Mouse (Mus musculus): ENCODE measurements around the gene Rasgef1b. TPM values are rescaled to one million over a fixed set of nuclear protein-coding genes. Genes with fewer than 3 reads are reported as not detected.

Gene Rasgef1b
- polyA plus RNA-seq (2015; fragmentation: Nextera tagmentation; extraction: Ambion mirVana) = 65.7 and 68.2 TPM in 2 replicates

DNA sequence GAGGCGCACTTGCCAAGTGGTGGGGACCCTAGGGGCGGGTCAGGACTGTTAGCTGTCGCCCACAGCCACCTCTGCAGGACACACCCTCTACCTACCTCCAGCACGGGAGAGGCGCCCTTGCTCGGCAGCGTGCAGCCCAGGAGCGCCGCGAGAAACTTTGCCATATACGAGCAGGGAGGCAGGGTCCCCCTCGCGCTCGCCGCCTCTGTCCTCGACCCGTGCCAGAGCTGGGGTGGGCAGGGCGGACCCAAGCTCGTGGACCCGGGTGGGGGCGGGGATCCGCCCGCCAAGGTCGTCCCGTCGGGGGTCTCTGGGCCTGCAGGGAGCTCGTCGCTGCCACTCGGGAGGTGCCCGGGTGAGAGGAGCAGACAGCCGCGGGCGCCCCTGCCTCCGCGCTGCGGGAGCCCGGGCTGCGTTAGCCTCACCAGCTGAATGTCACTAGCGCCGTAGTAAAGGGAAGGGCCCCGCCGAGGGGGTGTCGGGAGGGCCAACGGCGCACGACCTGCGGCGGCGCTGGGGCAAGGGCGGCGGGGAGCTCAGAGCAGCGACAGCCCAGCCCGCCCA lies at the start of gene Rasgef1b:
Gene Rasgef1b, minus strand, starts transcription at position 417 of the 564 bp plus-strand sequence.
- H3K4me3 ChIP-seq = peak within 1 kb of the TSS; percentile 89
- peak within 1 kb of the TSS; percentile 96 for H3K4me2 ChIP-seq
- H3K27ac ChIP-seq = peak within 1 kb of the TSS; percentile 92
- peaks cover 16% of the 10 kb centered on the region for H3K4me1 ChIP-seq
- no peaks in the 10 kb centered on the region for H3K9me3 ChIP-seq
- H3K9ac ChIP-seq = peak within 1 kb of the TSS; percentile 85
- ATAC-seq (replicated peaks) = peak; percentile 93
- H3K36me3 ChIP-seq (replicated peaks) = no peaks in the 10 kb centered on the region
- under 1% methylated on average over 47 of the region's 53 CpGs for WGBS
- H3K27me3 ChIP-seq (replicated peaks) = no peaks in the 10 kb centered on the region

DNA sequence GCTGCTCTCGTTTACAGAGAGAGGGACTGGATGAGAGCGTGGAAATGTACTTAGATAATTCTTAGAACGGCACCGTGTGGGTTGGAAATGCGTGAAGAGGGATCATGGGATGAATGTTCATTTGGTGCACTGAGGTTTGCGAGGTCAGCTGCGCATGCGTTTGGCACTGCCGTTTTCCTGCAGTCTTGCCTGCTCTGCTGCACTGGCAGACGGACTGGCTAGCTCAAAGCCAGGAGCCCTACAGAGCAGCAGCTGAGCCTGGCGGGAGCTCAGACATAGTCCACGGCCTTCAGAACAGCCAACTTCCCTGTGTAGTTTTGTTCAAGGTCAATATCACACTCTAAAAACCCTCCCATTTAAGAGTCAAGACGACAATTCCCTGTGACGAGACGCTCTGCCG lies 46.5 kb upstream of the Rasgef1b start:
- ATAC-seq (replicated peaks) = 0 out of 2 replicates have a peak, but pooled peaks have one; percentile 67
- H3K36me3 ChIP-seq (replicated peaks) = no peaks in the 10 kb centered on the region
- H3K4me1 ChIP-seq = 0 out of 2 replicates have a peak, but pooled peaks cover 3% of the 10 kb centered on the region
- H3K4me3 ChIP-seq = no peak overlapping the region
- H3K27ac ChIP-seq = 0 out of 2 replicates have a peak overlapping the region, but pooled peaks have one; percentile 20
- no peak overlapping the region for H3K4me2 ChIP-seq
- no peak overlapping the region for H3K9ac ChIP-seq
- H3K27me3 ChIP-seq (replicated peaks) = no peaks in the 10 kb centered on the region
- WGBS = 67% methylated on average over 16 of the region's 16 CpGs
- H3K9me3 ChIP-seq = no peaks in the 10 kb centered on the region

DNA sequence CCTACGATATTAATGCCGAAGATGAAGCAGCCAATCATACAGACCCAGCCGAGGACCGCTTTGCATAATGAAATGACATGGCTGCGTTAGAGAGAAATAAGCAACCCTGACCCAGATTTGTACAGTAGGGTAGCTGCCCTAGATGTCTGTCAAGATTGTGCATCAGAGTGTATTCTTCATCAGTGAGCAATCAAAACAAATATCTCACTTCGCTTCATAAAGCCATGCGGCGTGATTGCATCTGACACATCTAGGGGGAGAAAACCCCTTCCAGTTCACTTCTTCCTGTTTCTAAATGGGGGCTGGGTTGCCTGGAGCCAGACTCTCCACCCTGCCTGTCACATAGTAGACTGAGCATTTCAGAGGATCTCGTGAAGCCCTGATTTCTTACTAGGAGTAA lies 44.4 kb upstream of the Rasgef1b start:
- Histone ChIP-seq H3K4me1 (0 out of 2 replicates have a peak, but pooled peaks cover 3% of the 10 kb centered on the region), H3K4me3 (no peak overlapping the region), H3K9ac (no peak overlapping the region), H3K27me3 (replicated peaks) (no peaks in the 10 kb centered on the region), H3K4me2 (no peak overlapping the region), H3K9me3 (no peaks in the 10 kb centered on the region), H3K27ac (no peak overlapping the region), H3K36me3 (replicated peaks) (no peaks in the 10 kb centered on the region)
- 63% methylated on average over 9 of the region's 9 CpGs for WGBS
- ATAC-seq (replicated peaks) = peak; percentile 63

DNA sequence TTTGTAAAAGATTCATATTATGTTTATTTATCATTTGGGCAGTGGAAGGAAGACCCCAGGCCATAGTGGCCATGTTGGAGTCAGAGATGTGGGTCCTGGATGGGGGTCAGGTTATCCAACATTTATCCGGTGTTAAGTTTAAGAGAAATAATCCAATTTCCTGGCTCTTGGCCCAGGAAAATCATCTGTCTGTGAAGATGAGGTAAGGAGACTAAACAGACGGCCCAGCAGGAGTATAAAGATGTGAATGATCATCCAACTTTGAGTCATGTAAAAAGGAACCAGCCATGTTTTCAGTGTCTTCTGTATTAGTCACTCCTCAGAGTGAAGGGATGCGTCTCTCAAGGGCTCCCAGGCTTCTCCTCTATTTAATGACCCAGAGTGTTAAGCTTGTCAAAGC lies 35.4 kb upstream of the Rasgef1b start:
- Histone ChIP-seq H3K36me3 (replicated peaks) (no peaks in the 10 kb centered on the region), H3K4me2 (no peak overlapping the region), H3K4me3 (no peak overlapping the region), H3K27me3 (replicated peaks) (no peaks in the 10 kb centered on the region), H3K4me1 (0 out of 2 replicates have a peak, but pooled peaks cover under 1% of the 10 kb centered on the region), H3K27ac (no peak overlapping the region), H3K9ac (no peak overlapping the region), H3K9me3 (no peaks in the 10 kb centered on the region)
- ATAC-seq (replicated peaks) = no peak
- WGBS = 68% methylated on average over 3 of the region's 3 CpGs

DNA sequence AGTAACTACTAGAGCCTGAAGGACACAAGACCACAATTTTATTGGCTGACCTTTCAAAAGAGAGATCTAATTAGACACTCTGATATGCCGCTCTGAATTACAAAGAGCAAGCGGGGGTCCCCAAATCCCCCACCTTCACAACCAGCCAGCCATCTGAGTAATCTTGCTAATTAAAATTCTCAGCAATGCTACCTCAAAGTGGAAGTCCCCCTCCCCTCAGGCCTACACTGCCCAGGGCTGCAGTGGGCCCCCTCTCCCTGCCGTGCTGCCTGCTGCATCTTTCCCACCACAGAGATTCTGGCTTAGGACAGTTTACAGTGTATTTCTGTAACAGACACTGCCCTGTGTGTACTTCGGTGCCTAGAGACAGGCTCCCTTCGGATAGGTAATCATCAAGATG lies 30.0 kb upstream of the Rasgef1b start:
- 30% methylated on average over 5 of the region's 5 CpGs for WGBS
- H3K9ac ChIP-seq = no peak overlapping the region
- ATAC-seq (replicated peaks) = peak; percentile 76; the same call in 1 of the 2 replicates

DNA sequence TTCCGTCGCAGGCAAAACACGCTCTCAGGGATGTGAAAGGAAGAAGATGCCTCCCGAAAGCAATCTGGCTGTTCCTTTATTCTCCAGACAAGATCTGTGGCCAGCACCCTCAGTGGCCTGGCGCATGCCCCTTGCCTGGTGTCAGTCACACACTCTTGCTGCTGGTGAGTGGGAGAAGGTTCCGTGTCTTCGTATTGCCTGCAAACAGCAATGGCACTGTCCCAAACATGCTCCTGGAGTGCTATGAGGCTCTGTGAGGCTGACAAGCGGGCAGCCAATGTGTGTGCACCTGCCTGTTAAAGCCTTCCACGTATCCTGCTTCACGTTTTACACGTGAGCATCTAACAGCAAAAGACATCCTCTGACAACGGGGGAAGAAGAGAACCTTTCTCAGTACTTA lies 25.0 kb upstream of the Rasgef1b start:
- Histone ChIP-seq H3K27ac (0 out of 2 replicates have a peak overlapping the region, but pooled peaks have one; percentile 51), H3K4me2 (peak overlapping the region; percentile 24; the same call in 1 of the 2 replicates), H3K4me1 (peaks cover 11% of the 10 kb centered on the region), H3K9ac (no peak overlapping the region), H3K27me3 (replicated peaks) (no peaks in the 10 kb centered on the region), H3K9me3 (no peaks in the 10 kb centered on the region), H3K36me3 (replicated peaks) (no peaks in the 10 kb centered on the region), H3K4me3 (no peak overlapping the region)
- 76% methylated on average over 12 of the region's 12 CpGs for WGBS
- no peak for ATAC-seq (replicated peaks)

More for the DNA sequence above, 30.0 kb upstream of the Rasgef1b start:
- Histone ChIP-seq H3K27ac (peak overlapping the region; percentile 4; the same call in 1 of the 2 replicates), H3K36me3 (replicated peaks) (no peaks in the 10 kb centered on the region), H3K4me2 (no peak overlapping the region), H3K4me1 (peaks cover 8% of the 10 kb centered on the region), H3K9me3 (no peaks in the 10 kb centered on the region), H3K4me3 (no peak overlapping the region), H3K27me3 (replicated peaks) (no peaks in the 10 kb centered on the region)

DNA sequence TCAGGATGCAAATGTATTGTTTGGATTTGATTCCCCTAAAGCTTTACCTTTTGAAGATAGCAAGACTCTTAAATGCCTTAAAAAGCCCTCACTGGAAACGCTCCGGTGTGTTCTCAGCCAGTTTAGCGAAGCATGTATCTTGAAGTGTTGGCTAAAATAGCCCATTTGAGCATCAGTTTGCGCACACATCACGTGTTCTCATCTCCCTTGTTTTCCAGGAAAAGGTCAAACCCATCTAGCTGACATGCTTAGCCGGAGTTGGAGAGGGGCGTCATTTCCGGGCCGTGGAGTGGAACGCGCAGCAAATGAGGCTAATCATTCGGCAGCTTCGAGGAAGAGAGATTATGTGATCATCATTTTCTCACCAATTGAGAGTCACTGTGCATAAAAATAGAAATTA lies 24.5 kb upstream of the Rasgef1b start:
- Histone ChIP-seq H3K27ac (0 out of 2 replicates have a peak overlapping the region, but pooled peaks have one; percentile 51), H3K9me3 (no peaks in the 10 kb centered on the region), H3K4me1 (peaks cover 8% of the 10 kb centered on the region; the same call in 1 of the 2 replicates), H3K4me2 (peak overlapping the region; percentile 24), H3K27me3 (replicated peaks) (no peaks in the 10 kb centered on the region), H3K9ac (no peak overlapping the region), H3K36me3 (replicated peaks) (no peaks in the 10 kb centered on the region), H3K4me3 (no peak overlapping the region)
- WGBS = 52% methylated on average over 13 of the region's 13 CpGs
- ATAC-seq (replicated peaks) = 0 out of 2 replicates have a peak, but pooled peaks have one; percentile 45

DNA sequence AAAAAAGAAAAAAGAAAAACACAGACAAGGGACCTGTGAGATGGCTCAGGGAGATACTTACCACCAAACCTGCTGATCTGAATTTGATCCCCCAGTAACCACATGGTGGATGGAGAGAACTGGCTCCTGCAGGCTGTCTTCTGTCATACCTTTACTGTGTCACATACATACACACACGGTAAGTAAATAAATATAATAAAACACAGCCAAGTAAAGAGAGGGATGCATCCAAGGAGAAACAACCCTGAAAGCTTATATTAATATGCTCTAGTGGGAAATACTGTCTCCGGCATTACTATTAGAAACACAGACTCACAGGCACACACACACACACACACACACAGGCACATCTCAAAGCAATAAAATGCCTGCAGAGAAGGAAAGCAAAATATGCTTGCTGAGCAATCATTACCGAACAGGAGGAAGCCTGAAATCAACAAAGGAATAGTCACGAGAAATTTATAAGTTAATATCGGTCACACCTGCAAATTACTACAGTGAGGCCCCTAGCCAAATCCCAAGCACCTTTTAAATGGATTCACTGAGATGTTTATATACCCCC lies 23.9 kb upstream of the Rasgef1b start:
- Histone ChIP-seq H3K27me3 (replicated peaks) (no peaks in the 10 kb centered on the region), H3K27ac (0 out of 2 replicates have a peak overlapping the region, but pooled peaks have one; percentile 51), H3K4me1 (peaks cover 8% of the 10 kb centered on the region; the same call in 1 of the 2 replicates), H3K9me3 (no peaks in the 10 kb centered on the region), H3K4me3 (no peak overlapping the region), H3K4me2 (peak overlapping the region; percentile 24; the same call in 1 of the 2 replicates), H3K36me3 (replicated peaks) (no peaks in the 10 kb centered on the region), H3K9ac (no peak overlapping the region)
- no peak for ATAC-seq (replicated peaks)
- WGBS = 69% methylated on average over 5 of the region's 5 CpGs

DNA sequence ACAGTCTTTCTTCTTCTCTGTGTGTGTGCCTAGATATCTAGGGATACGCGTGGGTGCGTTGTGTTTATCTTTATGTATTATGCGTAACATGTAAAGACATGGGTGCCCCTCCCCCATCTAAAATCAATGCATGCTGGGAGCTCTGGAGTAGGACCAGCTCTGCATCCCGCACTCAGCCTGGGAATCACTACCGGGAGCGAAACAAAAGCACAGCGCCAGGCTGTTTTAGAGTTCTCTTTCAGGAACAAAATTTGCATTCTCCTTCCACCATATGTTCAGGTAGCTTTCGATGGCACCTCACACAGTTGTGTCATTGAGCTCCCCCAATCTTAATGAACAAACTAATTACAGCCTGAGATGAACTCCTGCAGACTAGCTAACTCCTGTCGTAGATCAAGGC lies 19.6 kb upstream of the Rasgef1b start:
- WGBS = 46% methylated on average over 10 of the region's 10 CpGs
- no peak overlapping the region for H3K27ac ChIP-seq
- H3K4me3 ChIP-seq = no peak overlapping the region
- no peak for ATAC-seq (replicated peaks)
- no peaks in the 10 kb centered on the region for H3K27me3 ChIP-seq (replicated peaks)
- H3K4me1 ChIP-seq = peaks cover 17% of the 10 kb centered on the region; the same call in 1 of the 2 replicates
- no peaks in the 10 kb centered on the region for H3K9me3 ChIP-seq
- no peak overlapping the region for H3K4me2 ChIP-seq
- H3K36me3 ChIP-seq (replicated peaks) = no peaks in the 10 kb centered on the region
- H3K9ac ChIP-seq = no peak overlapping the region

DNA sequence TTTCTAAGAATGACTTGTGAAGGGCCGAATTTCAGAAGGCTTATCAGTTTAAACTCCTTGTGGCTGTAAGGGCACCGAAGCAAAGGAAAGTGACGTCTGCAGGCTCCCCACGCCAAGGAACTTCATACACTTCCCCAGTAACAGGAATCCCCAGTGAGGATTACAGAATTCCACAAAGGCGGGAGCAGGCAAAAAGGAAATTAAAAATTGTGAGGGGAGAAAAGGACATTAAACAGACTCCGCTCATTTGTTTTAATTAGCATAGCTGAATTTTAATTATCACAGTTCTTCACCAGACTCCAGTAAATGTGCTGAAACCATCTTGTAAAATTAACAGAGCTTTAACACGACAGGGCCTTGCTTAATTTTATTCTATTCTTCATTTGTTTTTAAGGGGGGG lies 17.2 kb upstream of the Rasgef1b start:
- H3K4me3 ChIP-seq = no peak overlapping the region
- H3K9ac ChIP-seq = no peak overlapping the region
- no peak for ATAC-seq (replicated peaks)
- H3K4me2 ChIP-seq = no peak overlapping the region
- H3K4me1 ChIP-seq = peaks cover 11% of the 10 kb centered on the region; the same call in 1 of the 2 replicates
- no peaks in the 10 kb centered on the region for H3K9me3 ChIP-seq
- H3K27me3 ChIP-seq (replicated peaks) = no peaks in the 10 kb centered on the region
- H3K36me3 ChIP-seq (replicated peaks) = no peaks in the 10 kb centered on the region
- 42% methylated on average over 7 of the region's 7 CpGs for WGBS
- H3K27ac ChIP-seq = no peak overlapping the region

DNA sequence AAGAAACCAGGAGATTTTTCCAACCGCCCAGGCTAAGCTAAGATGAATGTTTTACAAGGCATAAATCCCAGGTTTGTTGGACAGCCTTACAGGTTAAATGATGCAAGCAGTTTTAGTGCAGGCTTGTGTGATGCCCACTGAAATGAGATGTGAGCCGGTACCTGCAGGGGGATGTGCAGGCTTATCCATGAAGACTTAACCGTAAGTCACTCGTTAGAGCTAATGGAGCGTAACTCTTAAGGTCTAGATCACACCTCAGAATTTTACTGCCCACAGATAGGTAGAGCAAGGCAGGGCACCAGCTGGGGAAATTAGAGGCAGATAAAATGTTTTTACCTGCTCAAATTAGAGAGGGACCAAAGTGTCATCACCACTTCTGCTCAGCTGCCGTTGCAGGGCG lies 14.0 kb upstream of the Rasgef1b start:
- no peak for ATAC-seq (replicated peaks)
- no peak overlapping the region for H3K27ac ChIP-seq
- H3K4me3 ChIP-seq = no peak overlapping the region

DNA sequence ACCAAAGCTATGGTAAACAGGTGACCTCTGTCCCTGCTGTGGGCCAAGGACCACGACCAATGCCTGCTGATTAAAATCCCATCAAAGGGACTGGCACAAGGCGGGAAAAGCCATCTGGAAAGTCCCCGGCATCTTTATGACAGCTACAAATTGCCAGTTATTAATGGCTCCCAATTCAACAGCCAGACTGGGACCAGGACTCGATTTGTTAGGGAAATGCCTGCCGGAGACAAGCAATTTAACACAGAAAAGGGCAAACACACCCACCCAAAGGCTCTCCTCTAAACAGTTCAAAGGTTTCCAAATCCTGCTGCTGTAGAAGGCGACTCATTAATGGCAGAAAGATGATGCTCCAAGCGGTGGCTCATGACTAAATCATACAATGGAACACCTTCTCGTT lies 13.2 kb upstream of the Rasgef1b start:
- 33% methylated on average over 8 of the region's 8 CpGs for WGBS
- H3K9me3 ChIP-seq = no peaks in the 10 kb centered on the region
- no peak overlapping the region for H3K27ac ChIP-seq
- no peaks in the 10 kb centered on the region for H3K27me3 ChIP-seq (replicated peaks)
- H3K9ac ChIP-seq = no peak overlapping the region
- no peaks in the 10 kb centered on the region for H3K36me3 ChIP-seq (replicated peaks)
- H3K4me1 ChIP-seq = peaks cover 21% of the 10 kb centered on the region
- no peak overlapping the region for H3K4me2 ChIP-seq
- no peak for ATAC-seq (replicated peaks)
- no peak overlapping the region for H3K4me3 ChIP-seq

More for the DNA sequence above, 14.0 kb upstream of the Rasgef1b start:
- no peaks in the 10 kb centered on the region for H3K27me3 ChIP-seq (replicated peaks)
- H3K4me2 ChIP-seq = no peak overlapping the region
- H3K4me1 ChIP-seq = peaks cover 13% of the 10 kb centered on the region
- no peaks in the 10 kb centered on the region for H3K36me3 ChIP-seq (replicated peaks)
- WGBS = 80% methylated on average over 7 of the region's 7 CpGs
- no peak overlapping the region for H3K9ac ChIP-seq
- H3K9me3 ChIP-seq = no peaks in the 10 kb centered on the region
